Mouse (Mus musculus) hindbrain, embryonic 15.5 days (tissue): ENCODE results near the gene Cd151. TPM values are rescaled to one million over a fixed set of nuclear protein-coding genes. Genes with fewer than 3 reads are reported as not detected.

ENCODE experiments used
- ATAC-seq: fragments of 200-750 bp; cut with Nextera tagmentation; 2 replicates; pipeline ENCODE4 v1.8.0; 2017; ENCODE audit warnings: low read depth, moderate number of reproducible peaks, moderate TSS enrichment; ENCODE audit not compliant: low FRiP score
- H3K27ac ChIP-seq: fragments of 300-500 bp; sonication (generic); replicated peaks from 2 replicates; pipeline ENCODE4 v1.5.1; 2015; ENCODE audit warnings: mild to moderate bottlenecking, inconsistent platforms
- H3K27me3 ChIP-seq: fragments of 300-500 bp; sonication (generic); 2 replicates; pipeline ENCODE4 v1.6.1; 2015; ENCODE audit warnings: control low read depth, inconsistent platforms
- H3K36me3 ChIP-seq: fragments of 300-500 bp; sonication (generic); 2 replicates; pipeline ENCODE4 v1.6.1; 2015; ENCODE audit warnings: control low read depth, inconsistent platforms
- H3K4me1 ChIP-seq: fragments of 300-500 bp; sonication (generic); replicated peaks from 2 replicates; pipeline ENCODE4 v1.6.1; 2015; ENCODE audit warnings: control low read depth, inconsistent platforms
- H3K4me2 ChIP-seq: fragments of 300-500 bp; sonication (generic); 2 replicates; pipeline ENCODE4 v1.6.1; 2015; ENCODE audit warnings: moderate library complexity, mild to moderate bottlenecking, inconsistent platforms
- H3K4me3 ChIP-seq: fragments of 300-500 bp; sonication (generic); 2 replicates; pipeline ENCODE4 v1.5.1; 2015; ENCODE audit warnings: mild to moderate bottlenecking, inconsistent platforms
- H3K9ac ChIP-seq: fragments of 300-500 bp; sonication (generic); 2 replicates; pipeline ENCODE4 v1.6.1; 2015; ENCODE audit warnings: inconsistent platforms
- H3K9me3 ChIP-seq: fragments of 300-500 bp; sonication (generic); 2 replicates; pipeline ENCODE4 v1.6.1; 2016; ENCODE audit warnings: control low read depth, inconsistent platforms
- WGBS: fragments of 180-500 bp; shearing (Covaris S2); methylation state at CpG from one replicate; pipeline ENCODE4 v1.1.7; 2015; 5-methylcytosine and 5-hydroxymethylcytosine counted together
- polyA plus RNA-seq: library from polyadenylated mRNA; unstranded; fragments of >200 nt; fragmentation: Nextera tagmentation; extraction: Ambion mirVana; gene quantifications from 2 replicates; pipeline ENCODE4 v1.2.1, GENCODE M21; 2015

The Cd151 gene
- polyA plus RNA-seq, 1 experiment from 2014 or later = 20.7 TPM

GRCm38 (mm10) chr7:141519795-141520194, 52.6 kb downstream of the Cd151 start:
- WGBS = 76% methylated on average over 1 of the region's 1 CpGs
- ATAC-seq = no peak
- peaks cover 18% of the 10 kb centered on the region for H3K36me3 ChIP-seq

More at GRCm38 (mm10) chr7:141519795-141520194, 52.6 kb downstream of the Cd151 start:
- no peak overlapping the region for H3K4me3 ChIP-seq
- no peak overlapping the region for H3K9ac ChIP-seq
- H3K4me1 ChIP-seq = no peaks in the 10 kb centered on the region
- H3K27me3 ChIP-seq = no peaks in the 10 kb centered on the region
- H3K27ac ChIP-seq = no peak overlapping the region
- H3K4me2 ChIP-seq = no peak overlapping the region
- no peaks in the 10 kb centered on the region for H3K9me3 ChIP-seq

Other genes with a start within 250 kb of the Cd151 start
- 66.1 and 71.7 TPM in 2 replicates for gene Phrf1, start 238.6 kb upstream of the Cd151 start, polyA plus RNA-seq
- gene Irf7, start 200.9 kb upstream of the Cd151 start, polyA plus RNA-seq = 1.5 and 6.1 TPM in 2 replicates
- gene Cdhr5, start 190.6 kb upstream of the Cd151 start, polyA plus RNA-seq = not detected in 2 replicates
- 2.8 and 4.1 TPM in 2 replicates for gene Sct, start 188.3 kb upstream of the Cd151 start, polyA plus RNA-seq
- gene Drd4, start 175.4 kb upstream of the Cd151 start, polyA plus RNA-seq = 0.64 and 0.90 TPM in 2 replicates
- 169 and 205 TPM in 2 replicates for gene Deaf1, start 139.7 kb upstream of the Cd151 start, polyA plus RNA-seq
- 54.7 and 58.8 TPM in 2 replicates for gene Tmem80, start 139.7 kb upstream of the Cd151 start, polyA plus RNA-seq
- gene Eps8l2, start 128.5 kb upstream of the Cd151 start, polyA plus RNA-seq = 1.00 and 1.2 TPM in 2 replicates
- gene Taldo1, start 75.2 kb upstream of the Cd151 start, polyA plus RNA-seq = 286 and 298 TPM in 2 replicates
- gene Gatd1, start 53.3 kb upstream of the Cd151 start, polyA plus RNA-seq = 52.5 and 53.3 TPM in 2 replicates
- gene Cend1, start 37.9 kb upstream of the Cd151 start, polyA plus RNA-seq = 153 and 184 TPM in 2 replicates
- 94.0 and 107 TPM in 2 replicates for gene Slc25a22, start 29.5 kb upstream of the Cd151 start, polyA plus RNA-seq
- gene Pidd1, start 23.4 kb upstream of the Cd151 start, polyA plus RNA-seq = 3.9 and 4.5 TPM in 2 replicates
- 674 and 754 TPM in 2 replicates for gene Rplp2, start 20.0 kb upstream of the Cd151 start, polyA plus RNA-seq
- 19.7 and 19.8 TPM in 2 replicates for gene Pnpla2, start 12.2 kb upstream of the Cd151 start, polyA plus RNA-seq
- gene Cracr2b, start 6.3 kb upstream of the Cd151 start, polyA plus RNA-seq = 7.1 and 9.5 TPM in 2 replicates
- 85.9 and 86.2 TPM in 2 replicates for gene Polr2l, start 7.7 kb downstream of the Cd151 start, polyA plus RNA-seq
- gene Tspan4, start 7.8 kb downstream of the Cd151 start, polyA plus RNA-seq = 63.2 and 66.7 TPM in 2 replicates
- gene Chid1, start 72.5 kb downstream of the Cd151 start, polyA plus RNA-seq = 48.2 and 49.0 TPM in 2 replicates
- gene Ap2a2, start 94.8 kb downstream of the Cd151 start, polyA plus RNA-seq = 116 and 125 TPM in 2 replicates
- gene Muc6, start 187.9 kb downstream of the Cd151 start, polyA plus RNA-seq = 0.25 and 0.26 TPM in 2 replicates
- 0.22 and 0.29 TPM in 2 replicates for gene Muc2, start 222.9 kb downstream of the Cd151 start, polyA plus RNA-seq